Mouse (Mus musculus): ENCODE results near the gene Ufm1.

DNA sequence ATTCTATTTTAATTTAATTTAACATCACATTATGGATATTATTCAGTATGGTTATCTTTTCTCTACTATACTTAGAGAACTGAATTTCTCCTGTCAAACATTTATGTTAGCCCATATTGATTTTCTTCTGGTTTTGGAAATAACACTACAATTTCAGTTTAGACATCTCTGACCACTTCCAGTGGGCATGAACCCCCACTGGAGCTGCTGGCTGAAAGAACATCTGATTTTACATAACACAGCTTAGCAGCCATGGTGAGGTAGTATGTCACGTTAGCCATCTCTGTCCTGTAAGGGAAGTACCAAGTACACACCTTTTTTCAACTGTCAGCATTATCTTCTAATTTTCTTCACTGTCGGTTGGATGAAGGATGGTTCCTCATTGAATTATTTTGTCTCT is 18.8 kb downstream of the Ufm1 start, which contains the start of gene Gm10985:
- TF ChIP-seq CTCF (IDR thresholded peaks at IDR 0.05; ENCODE audit: control insufficient read depth, insufficient read depth, low read length) (no peak), POLR2A (IDR thresholded peaks at IDR 0.05; ENCODE audit: borderline replicate concordance, control insufficient read depth, low read depth, low read length) (no peak)

All from bone marrow, adult 2 months (tissue).